9 mouse cellular contexts compared by ENCODE assay signal in genomic region chr1:167369905-167370304, GRCm38 (mm10). TPM values are rescaled to one million over a fixed set of nuclear protein-coding genes. Genes with fewer than 3 reads are reported as not detected.
A peak's percentile ranks its signal among the peaks of the same experiment; 100 is the strongest.
DNase-seq lines count a peak whose midpoint lies in the region; ATAC-seq and TF ChIP-seq lines count a peak whose summit lies in the region.
"Had no signal": no experiment of that assay in that cellular context is flagged by ENCODE, and none has a peak within 500 bp of the region (broad histone marks: within the 10 kb centered on the region; RNA-seq: fewer than 3 reads in every experiment).

No protein-coding gene starts in this region.

- peak; percentile 92 for TF ChIP-seq CTCF in hindbrain, postnatal 0 days (IDR thresholded peaks at IDR 0.05; ENCODE audit: low read depth)

- H3K9ac ChIP-seq in hindbrain, postnatal 0 days (replicated peaks; ENCODE audit: low read length), result no peak overlapping the region
- H3K9ac ChIP-seq: neural tube, embryonic 12.5 days had no signal

- no peak overlapping the region for H3K4me2 ChIP-seq in hindbrain, postnatal 0 days (ENCODE audit: low read depth, low read length)
- H3K4me2 ChIP-seq: neural tube, embryonic 12.5 days had no signal

- no peaks in the 10 kb centered on the region for H3K4me1 ChIP-seq in hindbrain, postnatal 0 days (ENCODE audit: insufficient read depth, low read length)

- H3K36me3 ChIP-seq in hindbrain, postnatal 0 days (ENCODE audit: insufficient read depth, low read length), result peaks cover 17% of the 10 kb centered on the region

- no peak overlapping the region for H3K4me3 ChIP-seq in hindbrain, postnatal 0 days (ENCODE audit: low read length)
- H3K4me3 ChIP-seq: neural tube, embryonic 12.5 days had no signal

- no peaks in the 10 kb centered on the region for H3K27me3 ChIP-seq in hindbrain, postnatal 0 days (ENCODE audit: insufficient read depth, low read length)
- H3K27me3 ChIP-seq: neural tube, embryonic 12.5 days had no signal

- H3K9me3 ChIP-seq in hindbrain, postnatal 0 days (ENCODE audit: low read length), result no peaks in the 10 kb centered on the region
- H3K9me3 ChIP-seq: neural tube, embryonic 12.5 days had no signal

- peak; percentile 63 for ATAC-seq in hindbrain, postnatal 0 days
- ATAC-seq in megakaryocyte, adult 5-6 weeks (ENCODE audit: poor library complexity, severe bottlenecking), result peak; percentile 96

- peak; percentile 94 for DNase-seq in R1 (ENCODE audit: low read depth, low spot score)
- peak; percentile 79 for DNase-seq in cerebellum, adult 9-11 months
- peak; percentile 51 to 79 for DNase-seq in frontal cortex, postnatal 14 days (ENCODE audit: low spot score in 2 of 2)
- peak; percentile 87 for DNase-seq in hindbrain, postnatal 0 days (ENCODE audit: low spot score)
- DNase-seq in left cerebral cortex, adult 18-20 months (ENCODE audit: low spot score in 2 of 2), result peak; percentile 89 to 91
- DNase-seq in right cerebral cortex, postnatal 4 days, result peak; percentile 87
- DNase-seq in urinary bladder, postnatal 4 days (ENCODE audit: low spot score in 2 of 2), result peak; percentile 67 to 84

- H3K27ac ChIP-seq in hindbrain, postnatal 0 days, result no peak overlapping the region
- H3K27ac ChIP-seq: neural tube, embryonic 12.5 days had no signal

- WGBS in hindbrain, postnatal 0 days, result 15% methylated on average over 7 of the region's 7 CpGs

RNA-seq across cellular contexts. Expression of gene Aldh9a1, which starts 20.1 kb away (rescaled TPM):
- 11.6 and 13.1 TPM in 2 replicates for total RNA-seq in hindbrain, postnatal 0 days (2014; rRNA removed)
- polyA plus RNA-seq in hindbrain, postnatal 0 days (2015; fragmentation: Nextera tagmentation; extraction: Ambion mirVana), result 42.9 and 44.2 TPM in 2 replicates
- 10 to 100 TPM; 25.9 to 26.8 TPM for total RNA-seq in left cerebral cortex, adult 18-20 months (2021)
- total RNA-seq in megakaryocyte, adult 5-6 weeks (2015), result 37.7 and 42.5 TPM in 2 replicates
- total RNA-seq in megakaryocyte, adult 5-6 weeks (2017), result 34.1 and 43.2 TPM in 2 replicates

RNA-seq across cellular contexts. Expression of gene Mgst3, which starts 23.7 kb away (rescaled TPM):
- total RNA-seq in hindbrain, postnatal 0 days (2014; rRNA removed), result 364 and 397 TPM in 2 replicates
- 291 and 316 TPM in 2 replicates for polyA plus RNA-seq in hindbrain, postnatal 0 days (2015; fragmentation: Nextera tagmentation; extraction: Ambion mirVana)
- total RNA-seq in left cerebral cortex, adult 18-20 months (2021), result 100 to 1,000 TPM; 109 to 113 TPM
- total RNA-seq in megakaryocyte, adult 5-6 weeks (2015), result 21.8 and 27.7 TPM in 2 replicates
- 20.5 and 31.2 TPM in 2 replicates for total RNA-seq in megakaryocyte, adult 5-6 weeks (2017)
